Mouse (Mus musculus) kidney, embryonic 15.5 days (tissue): Measurements from ENCODE around the gene Foxn3. TPM values are rescaled to one million over a fixed set of nuclear protein-coding genes. Genes with fewer than 3 reads are reported as not detected.

ENCODE experiments used
- ATAC-seq: fragments of 200-750 bp; cut with Nextera tagmentation; replicated peaks from 2 replicates; pipeline ENCODE4 v1.8.0; 2017; ENCODE audit warnings: moderate TSS enrichment; ENCODE audit not compliant: low FRiP score
- H3K27ac ChIP-seq: fragments of 300-500 bp; sonication (generic); 2 replicates; pipeline ENCODE4 v1.5.1; 2015; ENCODE audit warnings: mild to moderate bottlenecking, inconsistent platforms
- H3K27me3 ChIP-seq: fragments of 300-500 bp; sonication (generic); 2 replicates; pipeline ENCODE4 v1.6.1; 2015; ENCODE audit warnings: inconsistent platforms
- H3K36me3 ChIP-seq: fragments of 300-500 bp; sonication (generic); 2 replicates; pipeline ENCODE4 v1.6.1; 2015; ENCODE audit warnings: inconsistent platforms
- H3K4me1 ChIP-seq: fragments of 300-500 bp; sonication (generic); 2 replicates; pipeline ENCODE4 v1.6.1; 2015; ENCODE audit warnings: inconsistent platforms
- H3K4me2 ChIP-seq: fragments of 300-500 bp; sonication (generic); 2 replicates; pipeline ENCODE4 v1.6.1; 2015; ENCODE audit warnings: moderate library complexity, mild to moderate bottlenecking, inconsistent platforms
- H3K4me3 ChIP-seq: fragments of 300-500 bp; sonication (generic); replicated peaks from 2 replicates; pipeline ENCODE4 v1.5.1; 2015; ENCODE audit warnings: mild to moderate bottlenecking, inconsistent platforms
- H3K9ac ChIP-seq: fragments of 300-500 bp; sonication (generic); 2 replicates; pipeline ENCODE4 v1.6.1; 2015; ENCODE audit warnings: mild to moderate bottlenecking, inconsistent platforms
- H3K9me3 ChIP-seq: fragments of 300-500 bp; sonication (generic); replicated peaks from 2 replicates; pipeline ENCODE4 v1.6.1; 2016; ENCODE audit warnings: inconsistent platforms
- WGBS: fragments of 180-500 bp; shearing (Covaris S2); methylation state at CpG from one replicate; pipeline ENCODE4 v1.1.7; 2015; ENCODE audit warnings: mixed read lengths; 5-methylcytosine and 5-hydroxymethylcytosine counted together
- polyA plus RNA-seq: library from polyadenylated mRNA; unstranded; fragments of >200 nt; fragmentation: Nextera tagmentation; extraction: Ambion mirVana; gene quantifications from 2 replicates; pipeline ENCODE4 v1.2.1, GENCODE M21; 2015

Gene Foxn3
- polyA plus RNA-seq, 1 experiment from 2014 or later: 65.7 TPM

GRCm38 (mm10) chr12:99320966-99321496, 242.4 kb downstream of the Foxn3 start:
- no peak overlapping the region for H3K27ac ChIP-seq
- no peaks in the 10 kb centered on the region for H3K27me3 ChIP-seq
- H3K9me3 ChIP-seq: no peaks in the 10 kb centered on the region
- no peak overlapping the region for H3K4me2 ChIP-seq
- H3K36me3 ChIP-seq: no peaks in the 10 kb centered on the region
- no peak for ATAC-seq
- WGBS: 94% methylated on average over 3 of the region's 3 CpGs
- H3K9ac ChIP-seq: no peak overlapping the region
- peaks cover 23% of the 10 kb centered on the region for H3K4me1 ChIP-seq
- H3K4me3 ChIP-seq: no peak overlapping the region

GRCm38 (mm10) chr12:99319896-99320295, 243.5 kb downstream of the Foxn3 start:
- H3K27me3 ChIP-seq: no peaks in the 10 kb centered on the region
- H3K4me3 ChIP-seq: no peak overlapping the region
- no peaks in the 10 kb centered on the region for H3K9me3 ChIP-seq
- no peak overlapping the region for H3K9ac ChIP-seq
- H3K4me1 ChIP-seq: peaks cover 21% of the 10 kb centered on the region
- ATAC-seq: no peak
- H3K4me2 ChIP-seq: no peak overlapping the region
- H3K36me3 ChIP-seq: no peaks in the 10 kb centered on the region
- no peak overlapping the region for H3K27ac ChIP-seq
- WGBS: 59% methylated on average over 2 of the region's 2 CpGs

DNA sequence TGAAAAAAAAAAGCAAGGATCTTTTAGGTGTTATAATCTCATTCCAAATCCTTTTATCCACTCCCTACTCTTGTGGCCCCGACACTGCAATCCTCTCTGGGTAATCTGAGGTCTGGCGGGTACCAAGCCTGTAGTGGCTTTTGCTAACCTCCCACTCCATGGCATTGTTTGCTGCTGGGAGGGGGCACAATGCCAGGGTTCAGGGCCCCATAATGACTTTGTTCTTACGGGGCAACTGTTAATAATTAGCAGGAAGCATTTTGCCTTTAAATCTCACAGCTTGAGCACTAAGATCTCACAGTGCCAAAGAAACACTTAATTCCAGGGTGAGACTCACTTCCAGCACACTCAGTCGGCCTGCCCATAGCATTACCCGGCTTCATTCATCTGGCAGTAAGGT, 244.2 kb downstream of the Foxn3 start:
- Histone ChIP-seq H3K9ac (no peak overlapping the region), H3K4me3 (no peak overlapping the region), H3K36me3 (no peaks in the 10 kb centered on the region), H3K9me3 (no peaks in the 10 kb centered on the region), H3K4me1 (peaks cover 21% of the 10 kb centered on the region), H3K4me2 (no peak overlapping the region), H3K27ac (no peak overlapping the region), H3K27me3 (no peaks in the 10 kb centered on the region)
- WGBS: 50% methylated on average over 5 of the region's 5 CpGs
- ATAC-seq: no peak

GRCm38 (mm10) chr12:99315931-99316330, 247.5 kb downstream of the Foxn3 start:
- no peak for ATAC-seq
- H3K9ac ChIP-seq: no peak overlapping the region
- H3K4me1 ChIP-seq: peaks cover 12% of the 10 kb centered on the region
- no peak overlapping the region for H3K27ac ChIP-seq
- no peaks in the 10 kb centered on the region for H3K36me3 ChIP-seq
- no peak overlapping the region for H3K4me3 ChIP-seq
- H3K4me2 ChIP-seq: no peak overlapping the region
- H3K27me3 ChIP-seq: no peaks in the 10 kb centered on the region
- 88% methylated on average over 6 of the region's 6 CpGs for WGBS
- no peaks in the 10 kb centered on the region for H3K9me3 ChIP-seq

DNA sequence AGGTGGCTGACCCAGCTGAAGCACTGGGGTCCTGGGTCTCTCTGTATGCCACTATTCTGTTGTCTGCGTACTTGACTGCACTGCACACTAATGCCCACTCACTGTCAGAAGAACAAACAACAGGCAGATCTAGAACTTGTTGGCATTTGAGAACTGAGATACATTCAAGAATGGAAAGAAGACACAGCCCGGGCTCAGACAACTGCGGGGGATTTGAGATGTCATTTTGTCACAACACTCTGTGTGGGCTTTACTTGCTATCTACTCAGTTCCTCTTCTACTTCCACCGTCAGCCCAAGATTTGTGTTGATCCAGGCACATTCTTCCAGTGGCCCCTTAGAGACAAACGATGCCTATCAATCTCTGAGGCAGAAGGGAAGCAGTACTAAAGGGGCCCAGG, 248.6 kb downstream of the Foxn3 start:
- Histone ChIP-seq H3K4me1 (peaks cover 11% of the 10 kb centered on the region), H3K9me3 (no peaks in the 10 kb centered on the region), H3K4me2 (no peak overlapping the region), H3K27ac (no peak overlapping the region), H3K4me3 (no peak overlapping the region), H3K27me3 (no peaks in the 10 kb centered on the region), H3K36me3 (no peaks in the 10 kb centered on the region), H3K9ac (no peak overlapping the region)
- ATAC-seq: no peak
- 69% methylated on average over 5 of the region's 5 CpGs for WGBS

- ATAC-seq: no peak
These were observed 252.1 kb downstream of the Foxn3 start for GRCm38 (mm10) chr12:99311303-99311702.

DNA sequence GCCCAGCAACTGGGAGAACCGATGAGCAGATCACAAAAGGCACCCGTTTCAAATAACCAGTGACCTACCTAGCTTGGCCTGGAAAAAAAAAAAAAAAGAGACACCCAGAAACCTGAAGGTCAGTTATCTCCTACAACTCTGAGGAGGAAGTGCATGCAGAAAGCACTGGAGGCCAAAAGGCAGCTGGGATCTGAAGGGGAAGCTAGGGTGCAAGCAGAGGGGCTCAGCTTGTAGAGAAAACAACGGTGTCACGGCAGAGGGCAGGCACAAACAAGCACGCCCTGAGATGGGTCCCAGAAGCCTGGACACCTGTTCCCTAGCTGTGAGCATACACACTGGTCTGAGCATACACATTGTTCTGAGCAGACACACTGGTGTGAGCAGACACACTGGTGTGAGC, 253.4 kb downstream of the Foxn3 start:
- no peak overlapping the region for H3K4me3 ChIP-seq
- no peak overlapping the region for H3K27ac ChIP-seq
- WGBS: 62% methylated on average over 5 of the region's 5 CpGs

More at GRCm38 (mm10) chr12:99311303-99311702, 252.1 kb downstream of the Foxn3 start:
- Histone ChIP-seq H3K4me3 (no peak overlapping the region), H3K27ac (no peak overlapping the region), H3K9ac (no peak overlapping the region), H3K4me2 (no peak overlapping the region), H3K36me3 (no peaks in the 10 kb centered on the region), H3K27me3 (no peaks in the 10 kb centered on the region), H3K4me1 (peaks cover 19% of the 10 kb centered on the region), H3K9me3 (no peaks in the 10 kb centered on the region)
- 57% methylated on average over 3 of the region's 3 CpGs for WGBS

DNA sequence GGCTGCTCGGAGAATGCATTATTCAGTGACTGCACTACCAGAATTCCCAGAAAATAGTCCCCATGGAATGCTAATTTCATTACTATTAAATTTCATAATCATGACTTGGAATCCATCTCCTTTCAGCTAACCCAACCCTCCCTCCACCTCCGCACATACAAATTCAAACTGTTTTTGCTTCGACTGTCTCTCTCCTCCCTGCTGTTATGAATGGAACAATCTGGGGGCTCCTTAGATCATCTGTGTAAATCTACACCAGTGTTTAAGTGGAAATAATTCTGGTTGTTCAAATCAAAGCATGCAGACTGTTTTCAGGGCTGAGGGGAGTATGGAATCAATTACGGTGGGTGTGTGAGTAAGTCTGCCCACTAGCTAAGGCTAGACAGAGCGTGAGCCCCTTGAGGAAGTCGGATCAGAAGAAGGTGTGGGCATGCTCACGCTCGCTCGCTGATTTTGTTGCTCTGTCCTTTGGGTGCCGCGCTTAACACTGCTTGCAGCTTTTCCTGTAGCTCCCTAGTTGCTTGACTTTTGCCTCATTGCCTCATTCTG, 254.8 kb downstream of the Foxn3 start:
- no peak overlapping the region for H3K9ac ChIP-seq
- 72% methylated on average over 11 of the region's 11 CpGs for WGBS
- no peaks in the 10 kb centered on the region for H3K27me3 ChIP-seq
- no peak overlapping the region for H3K27ac ChIP-seq
- peaks cover 39% of the 10 kb centered on the region for H3K4me1 ChIP-seq
- no peak overlapping the region for H3K4me3 ChIP-seq
- H3K9me3 ChIP-seq: no peaks in the 10 kb centered on the region
- H3K4me2 ChIP-seq: no peak overlapping the region
- H3K36me3 ChIP-seq: no peaks in the 10 kb centered on the region
- no peak for ATAC-seq

More for the DNA sequence above, 253.4 kb downstream of the Foxn3 start:
- no peaks in the 10 kb centered on the region for H3K27me3 ChIP-seq
- H3K4me1 ChIP-seq: peaks cover 33% of the 10 kb centered on the region
- ATAC-seq: no peak
- no peaks in the 10 kb centered on the region for H3K9me3 ChIP-seq
- no peak overlapping the region for H3K9ac ChIP-seq
- no peak overlapping the region for H3K4me2 ChIP-seq
- no peaks in the 10 kb centered on the region for H3K36me3 ChIP-seq

DNA sequence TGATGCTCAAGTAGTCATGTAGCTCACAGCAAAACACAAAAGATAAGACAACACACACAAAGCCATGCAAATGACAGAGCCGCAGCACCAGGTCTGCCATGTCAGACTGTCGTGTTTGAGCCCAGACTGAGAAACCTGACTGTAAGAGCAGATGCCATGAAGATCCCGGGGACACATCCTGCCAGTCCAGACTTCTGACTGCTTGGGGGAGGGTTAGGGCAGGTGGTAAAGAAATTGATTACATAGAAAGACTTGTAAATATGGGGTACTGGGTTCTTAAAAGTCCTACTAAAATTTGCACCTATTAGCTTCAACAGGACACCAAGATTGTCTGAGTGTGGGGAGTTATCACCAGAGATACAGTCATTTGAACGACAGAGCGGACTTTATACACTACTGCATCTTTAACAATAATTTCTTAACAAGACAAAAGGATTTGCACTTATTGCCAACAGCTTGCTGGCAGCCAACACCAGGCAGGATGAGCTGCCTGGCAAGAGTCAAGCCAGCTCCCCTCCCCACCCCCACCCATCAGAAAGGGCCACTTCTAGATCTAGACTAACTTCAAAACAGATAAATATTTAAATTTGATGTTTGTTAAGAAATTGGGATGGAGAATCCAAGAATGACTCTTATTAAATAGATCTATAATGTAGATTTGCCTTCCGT, 256.7 kb downstream of the Foxn3 start:
- 0 out of 2 replicates have a peak, but pooled peaks have one; percentile 1 for ATAC-seq
- Histone ChIP-seq H3K4me2 (0 out of 2 replicates have a peak overlapping the region, but pooled peaks have one; percentile 19), H3K27ac (peak overlapping the region; percentile 59)

GRCm38 (mm10) chr12:99305784-99306535, 257.4 kb downstream of the Foxn3 start:
- Histone ChIP-seq H3K36me3 (no peaks in the 10 kb centered on the region), H3K9me3 (no peaks in the 10 kb centered on the region), H3K27me3 (no peaks in the 10 kb centered on the region), H3K4me1 (peaks cover 44% of the 10 kb centered on the region), H3K9ac (no peak overlapping the region), H3K4me2 (peak overlapping the region; percentile 19; the same call in 1 of the 2 replicates), H3K27ac (peak overlapping the region; percentile 59), H3K4me3 (no peak overlapping the region)
- ATAC-seq: peak; percentile 81
- 35% methylated on average over 14 of the region's 14 CpGs for WGBS

More for the DNA sequence above, 256.7 kb downstream of the Foxn3 start:
- Histone ChIP-seq H3K27me3 (no peaks in the 10 kb centered on the region), H3K4me3 (no peak overlapping the region), H3K9ac (no peak overlapping the region), H3K4me1 (peaks cover 44% of the 10 kb centered on the region), H3K9me3 (no peaks in the 10 kb centered on the region), H3K36me3 (no peaks in the 10 kb centered on the region)
- 46% methylated on average over 6 of the region's 6 CpGs for WGBS

DNA sequence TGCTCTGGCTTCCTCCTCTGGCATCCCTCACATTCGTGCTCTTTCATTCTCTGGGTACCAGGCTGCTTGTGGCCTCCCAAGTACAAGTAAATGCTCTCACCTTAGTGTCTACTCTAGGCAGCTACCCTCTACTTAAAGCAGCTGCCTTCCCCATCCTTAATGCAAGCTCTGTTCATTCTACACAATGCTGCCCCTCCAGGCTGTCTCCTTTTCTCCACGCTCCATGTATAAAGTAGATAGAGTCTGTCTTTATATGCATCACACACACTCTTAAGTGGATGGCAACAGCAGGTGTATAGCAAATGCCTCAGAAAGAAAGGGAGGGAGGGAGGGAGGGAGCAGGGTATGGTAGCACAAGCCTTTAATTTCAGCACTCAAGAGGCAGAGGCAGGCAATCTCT, 258.1 kb downstream of the Foxn3 start:
- Histone ChIP-seq H3K4me1 (peaks cover 44% of the 10 kb centered on the region), H3K4me3 (no peak overlapping the region), H3K27ac (no peak overlapping the region; the same call in 1 of the 2 replicates), H3K27me3 (no peaks in the 10 kb centered on the region), H3K4me2 (no peak overlapping the region), H3K9ac (no peak overlapping the region), H3K36me3 (no peaks in the 10 kb centered on the region), H3K9me3 (no peaks in the 10 kb centered on the region)
- ATAC-seq: no peak
- WGBS: 78% methylated on average over 2 of the region's 2 CpGs

- Histone ChIP-seq H3K36me3 (no peaks in the 10 kb centered on the region), H3K9ac (no peak overlapping the region), H3K4me1 (peaks cover 38% of the 10 kb centered on the region), H3K27ac (no peak overlapping the region), H3K9me3 (no peaks in the 10 kb centered on the region), H3K4me3 (no peak overlapping the region), H3K4me2 (no peak overlapping the region), H3K27me3 (no peaks in the 10 kb centered on the region)
- WGBS: 71% methylated on average over 5 of the region's 5 CpGs
- ATAC-seq: no peak
These were observed 259.3 kb downstream of the Foxn3 start for GRCm38 (mm10) chr12:99304056-99304455.
